Mouse (Mus musculus): ENCODE data around the gene Cttn.

- TF ChIP-seq POU5F1 (IDR thresholded peaks at IDR 0.05; ENCODE audit: borderline replicate concordance, low read length): no peak
- TF ChIP-seq CTCF (conservative IDR thresholded peaks at IDR 0.05; ENCODE audit: low read length): no peak
These were observed 9.5 kb upstream of the Cttn start for GRCm38 (mm10) chr7:144480314-144480713.
